ENCODE assay signal across 23 mouse cellular contexts in the genomic region with DNA sequence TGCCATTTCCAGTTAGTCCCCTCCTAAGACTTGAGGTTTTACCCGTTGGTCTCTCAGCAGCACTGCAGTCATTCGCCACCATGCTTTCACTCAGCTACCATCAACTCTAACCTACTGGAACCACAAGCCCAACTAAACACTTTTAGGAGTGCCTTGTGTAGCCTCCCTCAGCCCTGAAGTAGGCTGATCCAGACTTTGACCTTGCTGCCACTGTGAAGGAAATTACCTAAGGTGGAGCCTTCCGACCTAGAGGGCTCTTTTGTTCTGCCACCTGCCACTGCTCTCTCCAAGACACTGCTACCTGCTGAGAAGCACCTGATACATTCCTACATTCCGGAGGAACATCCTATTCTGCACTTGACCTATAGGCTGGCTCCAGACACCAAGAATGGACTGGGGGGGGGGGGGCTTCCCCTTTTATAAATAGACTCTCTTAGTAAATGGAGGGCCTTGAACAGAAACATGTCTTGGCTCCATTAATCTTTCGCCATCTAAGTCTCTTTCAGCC.
A peak's percentile ranks its signal among the peaks of the same experiment; 100 is the strongest.
DNase-seq lines count a peak whose midpoint lies in the region; TF ChIP-seq lines count a peak whose summit lies in the region.
"Had no signal": no experiment of that assay in that cellular context is flagged by ENCODE, and none has a peak within 500 bp of the region (broad histone marks: within the 10 kb centered on the region; RNA-seq: fewer than 3 reads in every experiment).

No protein-coding gene starts in this region.

- TF ChIP-seq CTCF in ES-Bruce4 (IDR thresholded peaks at IDR 0.05; ENCODE audit: low read depth, low read length), result no peak

- no peaks in the 10 kb centered on the region for H3K36me3 ChIP-seq in ES-Bruce4 (ENCODE audit: control insufficient read depth, insufficient read depth, low read length, poor library complexity, severe bottlenecking)
- H3K36me3 ChIP-seq: embryonic facial prominence, embryonic 10.5 days; embryonic facial prominence, embryonic 12.5 days; forebrain, embryonic 15.5 days; G1E had no signal

- peaks cover 11% of the 10 kb centered on the region; the same call in 1 of the 2 replicates for H3K9me3 ChIP-seq in ES-Bruce4 (replicated peaks; ENCODE audit: control insufficient read depth, insufficient read depth, low read length, poor library complexity, severe bottlenecking)
- H3K9me3 ChIP-seq: embryonic facial prominence, embryonic 10.5 days; embryonic facial prominence, embryonic 12.5 days; forebrain, embryonic 13.5 days; forebrain, embryonic 15.5 days; G1E had no signal

- H3K4me3 ChIP-seq in ES-Bruce4 (ENCODE audit: low read depth, low read length), result no peak overlapping the region
- H3K4me3 ChIP-seq: embryonic facial prominence, embryonic 10.5 days; embryonic facial prominence, embryonic 12.5 days; forebrain, embryonic 13.5 days; forebrain, embryonic 15.5 days had no signal

- H3K27ac ChIP-seq in ES-Bruce4 (ENCODE audit: insufficient read depth, low read length), result peak overlapping the region; percentile 96
- H3K27ac ChIP-seq: embryonic facial prominence, embryonic 10.5 days; embryonic facial prominence, embryonic 12.5 days; forebrain, embryonic 13.5 days; forebrain, embryonic 15.5 days had no signal

- TF ChIP-seq POLR2A in ES-Bruce4 (IDR thresholded peaks at IDR 0.05; ENCODE audit: insufficient read depth, low read length), result no peak

- peak; percentile 95 for DNase-seq in ES-CJ7 (ENCODE audit: low read depth, low spot score)
- DNase-seq in R1 (ENCODE audit: low read depth, low spot score), result peak; percentile 97
- DNase-seq in ZHBTc4 (ENCODE audit: low read depth, low spot score), result peak; percentile 89
- no peak for DNase-seq in embryo, embryonic 9.5 days (ENCODE audit: extremely low spot score)
- DNase-seq in layer of hippocampus, postnatal 25 days (ENCODE audit: extremely low spot score in 1 of 2, low spot score in 1 of 2), result no peak
- DNase-seq in left cerebral cortex, adult 8-10 months (ENCODE audit: low spot score in 2 of 2), result no peak
- DNase-seq: adrenal gland, adult 2 months; adrenal gland, postnatal 10 days; adrenal gland, postnatal 25 days; cerebellum, adult 11-12 months; cerebellum, adult 2 months; cerebellum, adult 9-10 months; cerebellum, postnatal 10 days; cerebellum, postnatal 25 days; embryo, embryonic 11 days; forebrain, postnatal 0 days had no signal

- peak; percentile 91 for TF ChIP-seq EP300 in ES-Bruce4 (IDR thresholded peaks at IDR 0.05; ENCODE audit: insufficient read depth, low read depth, low read length)

- no peaks in the 10 kb centered on the region; the same call in 1 of the 2 replicates for H3K27me3 ChIP-seq in ES-Bruce4 (ENCODE audit: control insufficient read depth, insufficient read depth, low read length, poor library complexity, severe bottlenecking)
- H3K27me3 ChIP-seq: embryonic facial prominence, embryonic 12.5 days; forebrain, embryonic 13.5 days; forebrain, embryonic 15.5 days; Patski had no signal

- no peak overlapping the region for H3K9ac ChIP-seq in ES-Bruce4 (ENCODE audit: low read depth, poor library complexity, severe bottlenecking)
- H3K9ac ChIP-seq: embryonic facial prominence, embryonic 12.5 days; forebrain, embryonic 13.5 days; forebrain, embryonic 15.5 days; forebrain, postnatal 0 days had no signal

- H3K4me1 ChIP-seq in ES-Bruce4 (ENCODE audit: control insufficient read depth, insufficient read depth, low read length), result peaks cover 3% of the 10 kb centered on the region
- H3K4me1 ChIP-seq: embryonic facial prominence, embryonic 10.5 days; embryonic facial prominence, embryonic 12.5 days; forebrain, embryonic 13.5 days; forebrain, embryonic 15.5 days had no signal

Comparison
In these comparisons a context has a peak if more than half of its experiments do, and no peak if none do; other contexts are left out.
1. DNase-seq: peak in ES-CJ7 (single experiment), R1 (single experiment) and ZHBTc4 (single experiment); none in embryo, embryonic 9.5 days (single experiment), layer of hippocampus, postnatal 25 days (0 of 2) and left cerebral cortex, adult 8-10 months (0 of 2).